Mouse (Mus musculus): ENCODE measurements around the gene Exoc5.

Exoc5 gene

DNA sequence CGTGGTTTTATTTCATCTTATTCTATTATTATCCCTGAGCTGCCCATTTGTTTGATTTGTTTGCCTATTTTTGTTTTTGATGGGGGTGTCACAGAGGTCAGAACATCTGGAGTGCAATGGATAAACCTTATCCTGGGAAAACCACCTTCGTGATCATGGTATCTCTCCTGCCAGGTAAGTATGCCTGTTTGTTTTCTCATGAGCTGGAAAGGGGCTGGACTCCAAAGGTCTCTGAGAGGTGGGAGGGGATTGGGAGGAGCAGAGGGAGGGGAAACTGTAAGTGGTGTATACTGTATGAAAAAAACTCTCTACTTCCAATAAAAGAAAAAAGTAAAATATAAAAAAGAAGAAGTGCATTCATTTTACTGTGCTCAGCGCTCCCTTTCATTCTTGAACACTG lies 64.8 kb downstream of the Exoc5 start:
- DNase-seq: no peak

DNA sequence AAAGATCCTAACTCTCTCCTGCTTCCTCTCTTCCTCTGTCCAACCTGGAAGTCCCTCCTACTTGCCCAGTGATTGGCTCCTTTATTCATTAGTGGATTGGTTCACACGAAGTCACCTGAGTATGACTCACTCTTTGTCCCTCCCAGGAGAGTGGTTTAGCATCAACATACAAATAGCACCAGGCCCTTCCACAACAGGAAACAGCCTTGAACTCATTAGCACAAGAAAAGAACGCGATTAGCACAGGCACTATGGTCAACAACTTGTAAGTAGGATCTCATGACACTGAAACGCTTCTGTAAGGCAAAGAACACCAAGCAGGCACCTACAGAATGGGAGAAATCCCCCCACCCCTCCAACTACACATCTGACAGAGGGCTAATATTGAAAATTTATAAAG lies 67.7 kb downstream of the Exoc5 start:
- DNase-seq: no peak

DNA sequence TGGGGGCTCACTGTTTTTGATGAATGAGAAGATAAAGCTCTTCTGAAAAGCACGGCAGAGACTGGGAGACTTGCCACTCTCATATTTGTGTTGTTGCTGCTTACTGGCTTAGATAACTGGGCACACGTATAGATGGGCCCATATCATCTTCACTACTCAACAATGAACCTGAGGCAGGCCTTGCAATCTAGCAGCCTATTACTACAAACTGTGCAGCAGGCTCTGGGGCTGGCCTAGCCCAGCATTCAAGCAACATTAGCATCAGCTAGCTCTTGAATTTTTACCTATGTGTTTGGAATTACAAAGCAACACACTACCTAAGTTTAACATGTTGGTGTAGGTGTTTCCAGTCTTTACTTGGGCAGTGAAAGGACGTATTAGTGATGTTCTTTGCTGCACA lies 72.6 kb downstream of the Exoc5 start:
- no peak for DNase-seq

DNA sequence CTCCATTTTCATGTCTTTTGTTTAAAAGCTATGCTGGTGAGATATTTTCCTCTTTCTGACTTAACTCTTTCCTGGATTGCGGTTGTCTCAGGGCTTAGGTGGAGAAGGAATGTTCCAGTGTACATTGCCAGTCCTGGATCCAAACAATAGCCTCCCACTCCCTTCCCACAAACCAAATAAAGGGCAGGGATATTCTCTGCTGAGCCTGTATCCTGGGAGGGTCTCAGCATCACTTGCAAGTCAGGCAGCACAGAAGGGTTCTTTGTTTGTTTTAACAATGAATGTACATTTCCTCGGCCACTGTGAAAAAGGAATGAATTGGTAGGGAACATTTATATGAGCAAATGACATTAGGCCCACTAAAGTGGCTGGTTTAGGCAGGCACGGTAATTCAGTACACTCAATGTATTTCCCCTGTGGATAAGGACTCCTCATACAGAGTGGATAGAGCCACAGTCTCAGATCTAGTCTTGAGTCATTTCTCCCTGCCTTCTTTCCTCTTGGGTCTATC lies 74.3 kb downstream of the Exoc5 start:
- DNase-seq: no peak

DNA sequence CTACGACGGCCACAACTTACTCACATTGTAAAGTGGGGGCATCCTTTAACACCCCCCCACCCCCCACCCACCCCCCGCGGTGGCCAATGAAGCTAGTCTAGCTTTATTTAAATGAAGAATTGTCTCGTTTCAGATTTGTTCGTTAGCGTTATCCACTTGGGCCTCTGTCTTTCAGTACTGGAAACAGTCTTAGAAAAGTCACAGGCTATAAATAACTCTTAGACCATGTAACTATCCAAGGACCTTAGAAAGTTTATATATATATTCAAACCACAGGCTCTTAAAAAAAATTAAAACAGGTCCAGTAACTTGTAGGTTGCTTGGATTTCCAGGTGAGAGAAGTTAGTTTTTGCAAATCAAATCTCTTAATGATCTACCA lies 75.3 kb downstream of the Exoc5 start:
- DNase-seq: no peak

DNA sequence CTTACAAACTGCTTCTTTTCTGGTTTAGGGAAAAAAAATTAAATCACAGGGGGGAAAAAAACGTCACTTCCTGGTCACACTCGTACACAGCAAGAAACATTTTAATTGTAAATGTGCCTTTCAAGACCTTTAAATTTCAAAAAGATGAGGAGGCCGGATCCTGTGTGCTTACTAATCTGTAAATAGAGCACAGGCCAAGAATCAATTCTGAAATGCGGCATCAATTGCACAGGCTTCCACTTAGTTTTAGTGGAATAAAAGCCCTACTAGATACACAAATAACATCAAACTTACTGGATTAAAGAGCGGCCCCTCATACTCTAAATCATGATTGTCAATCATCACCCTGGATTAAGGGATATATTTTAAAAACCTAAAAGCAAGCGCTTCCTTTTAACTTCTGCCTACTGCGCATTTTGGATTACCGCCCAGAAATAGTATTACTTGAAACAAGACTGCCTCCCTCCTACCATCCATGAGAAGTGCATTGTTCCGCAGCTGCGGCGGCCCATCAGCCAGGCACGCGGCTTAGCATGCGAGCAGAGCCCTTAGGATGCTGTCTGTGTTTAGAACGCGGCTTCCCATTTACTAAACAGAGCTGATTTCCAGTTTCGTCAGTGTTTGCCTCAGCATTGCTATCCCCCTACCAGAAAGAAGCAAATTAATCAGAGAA lies 75.8 kb downstream of the Exoc5 start:
- DNase-seq: peak; percentile 69

DNA sequence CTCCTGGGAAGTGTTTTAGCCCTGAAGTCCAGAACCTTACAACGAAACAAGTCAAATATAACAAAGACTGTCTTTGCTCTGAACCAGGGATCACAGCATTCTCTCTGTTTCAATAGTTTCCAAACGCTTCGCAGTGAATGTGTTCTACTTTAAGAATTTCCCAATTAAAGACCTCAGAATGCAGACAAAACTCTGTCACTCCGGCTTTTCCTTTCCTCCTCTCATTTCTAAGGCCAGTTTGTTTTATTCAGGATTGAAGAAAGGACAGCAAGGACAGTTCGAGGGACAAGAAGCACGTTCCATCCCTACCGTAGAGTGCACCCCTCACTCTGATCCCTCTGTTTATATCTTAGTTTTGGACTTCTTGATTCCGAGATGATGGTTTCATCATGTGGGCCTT lies 76.6 kb downstream of the Exoc5 start:
- DNase-seq: no peak

DNA sequence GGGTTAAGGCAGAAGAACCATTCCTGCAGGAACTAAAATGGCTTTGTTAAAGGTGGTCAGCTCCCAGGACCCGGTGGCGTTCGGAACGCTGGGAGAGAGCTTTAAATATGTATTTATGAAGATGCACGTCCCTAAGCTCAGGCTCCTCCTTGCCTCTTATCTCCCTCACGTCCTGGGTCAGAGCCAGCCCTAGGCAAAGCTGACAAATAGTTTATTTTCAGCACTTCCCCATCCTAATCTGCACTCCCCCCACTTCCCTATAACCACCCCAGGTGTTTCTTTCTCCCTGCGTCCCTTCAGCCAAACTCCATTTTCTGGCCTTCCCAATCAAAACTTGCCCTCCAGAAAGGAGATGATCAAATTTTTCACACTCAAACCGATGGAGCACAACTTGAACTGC lies 80.2 kb downstream of the Exoc5 start:
- no peak for DNase-seq

DNA sequence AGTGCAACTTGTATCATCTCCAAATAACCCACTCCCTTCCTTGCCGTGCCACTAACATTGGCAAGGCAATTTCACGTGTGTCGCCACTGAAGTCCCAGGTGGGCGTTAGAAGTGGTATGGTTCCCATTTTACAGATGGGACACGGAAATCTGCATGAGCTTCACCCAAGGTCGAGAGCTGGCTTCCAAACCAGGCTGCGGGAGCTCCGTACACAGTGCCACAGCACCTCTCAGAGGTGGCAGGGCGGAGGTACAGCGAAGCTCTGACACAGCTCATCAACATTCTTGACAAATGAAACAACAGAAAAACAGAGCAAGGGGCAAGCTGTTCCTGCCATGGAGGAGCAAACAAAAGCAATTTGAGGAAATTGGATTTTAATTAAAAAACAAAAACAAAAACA lies 80.8 kb downstream of the Exoc5 start:
- peak; percentile 41 for DNase-seq

DNA sequence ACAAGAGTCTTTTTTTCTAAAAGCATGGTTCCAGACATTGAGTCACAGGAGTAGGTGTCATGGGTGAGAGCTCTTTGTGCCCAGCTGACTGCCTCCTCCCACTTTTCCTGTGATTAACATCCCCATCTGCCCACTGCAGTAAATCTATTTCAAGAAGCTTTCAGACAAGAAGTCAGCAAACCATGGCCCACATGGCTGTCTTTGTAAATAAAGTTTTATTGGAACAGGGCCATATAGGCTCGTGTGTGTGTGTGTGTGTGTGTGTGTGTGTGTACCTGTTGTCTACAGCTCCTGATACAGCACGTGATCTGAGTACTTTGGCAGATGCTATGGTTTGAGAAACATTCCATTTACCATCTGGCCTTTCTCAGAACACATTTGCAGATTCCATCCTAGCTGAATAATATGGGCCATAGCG lies 87.5 kb downstream of the Exoc5 start:
- no peak for DNase-seq

DNA sequence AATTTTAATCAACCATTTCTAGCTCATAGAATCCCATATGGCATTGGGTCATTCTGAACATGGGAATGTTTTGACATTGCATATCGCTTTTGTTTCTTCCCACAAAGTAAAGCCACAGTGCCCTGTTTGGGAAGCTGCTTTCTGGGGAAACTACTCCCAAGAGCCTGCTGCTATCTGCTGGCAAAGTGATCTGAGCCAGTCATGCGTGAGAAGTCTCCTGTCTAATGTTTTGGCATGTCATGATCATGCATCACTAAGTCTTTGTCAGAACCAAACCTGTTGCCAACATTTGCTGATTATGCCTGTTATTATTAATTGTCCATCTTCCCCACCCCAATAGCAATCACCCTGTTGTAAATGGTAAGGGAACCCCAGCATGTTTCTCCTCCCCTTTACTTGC lies 94.9 kb downstream of the Exoc5 start:
- no peak for DNase-seq

DNA sequence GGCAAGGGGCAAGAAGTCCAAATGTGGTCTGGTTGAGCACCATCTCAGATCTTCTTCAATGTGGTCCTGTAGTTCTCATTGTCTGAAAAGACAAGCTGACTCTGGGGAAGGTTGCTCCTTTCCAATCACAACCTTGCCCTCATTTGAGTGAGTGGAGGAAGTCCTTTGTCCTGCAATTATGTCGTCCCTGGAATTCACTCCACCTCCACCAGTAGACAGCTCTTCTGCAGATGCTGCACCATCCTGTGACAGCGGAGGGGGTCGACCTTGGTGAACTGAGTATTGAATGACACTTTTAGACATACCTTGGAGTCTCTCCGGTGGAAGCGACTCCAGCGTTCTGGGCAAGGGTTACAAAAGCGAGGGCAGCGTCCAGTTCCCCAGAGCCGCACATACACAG lies 97.8 kb downstream of the Exoc5 start:
- no peak for DNase-seq
